Mouse (Mus musculus) erythroblast, embryonic 14.5 days (primary cell): ENCODE data around the gene Plekha6.

ENCODE experiments used
- GATA1 ChIP-seq: IDR thresholded peaks from 2 replicates; pipeline ENCODE4 v1.6.1; 2012; ENCODE audit warnings: low read length, inconsistent platforms, mixed read lengths
- TAL1 ChIP-seq: IDR thresholded peaks from 3 replicates; pipeline ENCODE4 v1.6.1; 2012; ENCODE audit warnings: low read length, inconsistent platforms, mixed read lengths

DNA sequence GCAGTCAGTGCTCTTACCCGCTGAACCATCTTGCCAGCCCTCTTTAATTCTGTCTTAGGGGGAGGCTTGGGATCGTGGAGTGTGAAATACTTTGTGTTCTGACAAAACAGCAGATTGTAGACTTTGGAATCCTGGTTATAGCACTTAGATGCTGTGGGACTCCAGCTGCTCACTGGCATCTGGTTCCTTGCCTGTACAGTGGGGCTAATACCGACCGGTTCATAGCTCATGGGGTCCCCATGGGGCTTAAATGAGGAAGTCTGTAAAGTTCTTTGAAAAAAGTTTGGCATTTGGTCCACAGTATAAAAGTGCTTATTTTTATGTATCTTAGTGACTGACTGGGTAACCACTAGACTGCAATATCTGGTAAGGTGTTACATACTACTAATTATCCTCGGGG, 28.2 kb upstream of the Plekha6 start:
- TF ChIP-seq GATA1 (no peak), TAL1 (no peak)
